Mouse (Mus musculus): ENCODE results near the gene Gm13695. TPM values are rescaled to one million over a fixed set of nuclear protein-coding genes. Genes with fewer than 3 reads are reported as not detected.

Gene Gm13695
- polyA plus RNA-seq, 1 experiment from 2014 or later, result not detected

Other genes starting within 250 kb of the Gm13695 start
- gene Itgav, start 242.9 kb upstream of the Gm13695 start, polyA plus RNA-seq (2014; fragmentation: Nextera tagmentation; extraction: Ambion mirVana), result 46.7 and 55.8 TPM in 2 replicates
- gene Fam171b, start 154.7 kb upstream of the Gm13695 start, polyA plus RNA-seq (2014; fragmentation: Nextera tagmentation; extraction: Ambion mirVana), result 64.0 and 73.0 TPM in 2 replicates
- not detected in 2 replicates for gene Zswim2, start 26.1 kb upstream of the Gm13695 start, polyA plus RNA-seq (2014; fragmentation: Nextera tagmentation; extraction: Ambion mirVana)
- not detected in 2 replicates for gene Gm13698, start 11.6 kb upstream of the Gm13695 start, polyA plus RNA-seq (2014; fragmentation: Nextera tagmentation; extraction: Ambion mirVana)
- gene Gm13693, start 5.8 kb upstream of the Gm13695 start, polyA plus RNA-seq (2014; fragmentation: Nextera tagmentation; extraction: Ambion mirVana), result not detected in 2 replicates
- not detected in 2 replicates for gene Gm13696, start 5.8 kb downstream of the Gm13695 start, polyA plus RNA-seq (2014; fragmentation: Nextera tagmentation; extraction: Ambion mirVana)
- gene Gm13694, start 11.6 kb downstream of the Gm13695 start, polyA plus RNA-seq (2014; fragmentation: Nextera tagmentation; extraction: Ambion mirVana), result not detected in 2 replicates
- gene Gm13697, start 17.4 kb downstream of the Gm13695 start, polyA plus RNA-seq (2014; fragmentation: Nextera tagmentation; extraction: Ambion mirVana), result not detected in 2 replicates
- gene Gm13691, start 23.2 kb downstream of the Gm13695 start, polyA plus RNA-seq (2014; fragmentation: Nextera tagmentation; extraction: Ambion mirVana), result not detected in 2 replicates

Data from neural tube, embryonic 11.5 days (tissue).